Mouse (Mus musculus): ENCODE data around the gene Cbfa2t2. TPM values are rescaled to one million over a fixed set of nuclear protein-coding genes. Genes with fewer than 3 reads are reported as not detected.

The Cbfa2t2 gene
- total and polyA plus RNA-seq, 2 experiments from 2014 or later = 31.6 to 51.7 TPM

DNA sequence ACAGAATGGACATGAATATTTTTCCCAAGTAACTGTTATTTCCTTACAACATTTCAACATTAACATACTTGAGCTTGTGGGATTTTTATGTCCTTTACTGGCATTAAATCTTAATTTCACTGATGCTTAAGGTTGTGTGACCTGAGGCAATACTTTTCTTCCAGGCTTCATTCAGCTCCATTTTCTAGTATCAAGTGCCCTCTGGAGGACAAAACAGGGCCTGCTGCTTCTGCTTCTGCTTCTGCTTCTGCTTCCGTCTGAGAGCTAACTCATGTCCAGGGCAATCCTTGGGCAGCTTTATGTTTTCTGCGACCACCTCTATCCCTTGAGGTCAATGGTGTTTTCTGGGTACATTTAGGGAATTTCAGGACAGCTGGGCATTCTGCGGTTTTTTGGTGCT is 103.4 kb downstream of the Cbfa2t2 start:
- Histone ChIP-seq H3K4me1 (ENCODE audit: insufficient read depth, low read length) (no peaks in the 10 kb centered on the region; the same call in 1 of the 2 replicates), H3K9me3 (ENCODE audit: low read length) (no peaks in the 10 kb centered on the region), H3K36me3 (ENCODE audit: insufficient read depth, low read length) (peaks cover 14% of the 10 kb centered on the region; the same call in 1 of the 2 replicates), H3K4me3 (ENCODE audit: low read length) (no peak overlapping the region), H3K27ac (no peak overlapping the region), H3K9ac (replicated peaks; ENCODE audit: low read length) (no peak overlapping the region), H3K4me2 (ENCODE audit: low read depth, low read length) (no peak overlapping the region), H3K27me3 (ENCODE audit: insufficient read depth, low read length) (no peaks in the 10 kb centered on the region)
- ATAC-seq (no peak), DNase-seq (ENCODE audit: low spot score) (peak; percentile 79)
- WGBS = 70% methylated on average over 3 of the region's 3 CpGs
- TF ChIP-seq CTCF (IDR thresholded peaks at IDR 0.05; ENCODE audit: low read depth) = peak; percentile 81

DNA sequence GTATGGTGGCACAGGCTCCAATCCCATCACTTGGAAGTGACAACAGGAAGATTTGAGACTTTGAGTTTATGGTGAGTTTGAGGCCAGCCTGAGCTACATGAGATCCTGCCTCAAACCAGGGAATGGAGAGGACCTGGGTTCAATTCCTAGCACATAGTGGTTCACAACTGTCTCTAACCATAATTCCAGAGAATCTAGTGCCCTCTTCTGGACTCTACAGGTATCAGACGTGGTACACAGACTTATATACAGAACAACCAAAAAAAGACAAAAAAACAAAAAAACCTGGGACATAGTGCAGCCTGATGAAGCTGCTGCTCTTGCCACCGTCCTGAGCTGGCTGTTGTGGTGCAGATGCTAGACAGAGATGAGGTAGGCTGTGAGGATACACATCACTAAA is 105.3 kb downstream of the Cbfa2t2 start:
- Histone ChIP-seq H3K4me3 (ENCODE audit: low read length) (no peak overlapping the region), H3K27ac (no peak overlapping the region), H3K4me2 (ENCODE audit: low read depth, low read length) (no peak overlapping the region), H3K9ac (replicated peaks; ENCODE audit: low read length) (no peak overlapping the region), H3K9me3 (ENCODE audit: low read length) (no peaks in the 10 kb centered on the region), H3K4me1 (ENCODE audit: insufficient read depth, low read length) (no peaks in the 10 kb centered on the region; the same call in 1 of the 2 replicates), H3K27me3 (ENCODE audit: insufficient read depth, low read length) (no peaks in the 10 kb centered on the region), H3K36me3 (ENCODE audit: insufficient read depth, low read length) (peaks cover 3% of the 10 kb centered on the region; the same call in 1 of the 2 replicates)
- no peak for DNase-seq (ENCODE audit: low spot score)
- WGBS = 82% methylated on average over 2 of the region's 2 CpGs
- peak; percentile 9; the same call in 1 of the 2 replicates for TF ChIP-seq CTCF (IDR thresholded peaks at IDR 0.05; ENCODE audit: low read depth)
- ATAC-seq = no peak

DNA sequence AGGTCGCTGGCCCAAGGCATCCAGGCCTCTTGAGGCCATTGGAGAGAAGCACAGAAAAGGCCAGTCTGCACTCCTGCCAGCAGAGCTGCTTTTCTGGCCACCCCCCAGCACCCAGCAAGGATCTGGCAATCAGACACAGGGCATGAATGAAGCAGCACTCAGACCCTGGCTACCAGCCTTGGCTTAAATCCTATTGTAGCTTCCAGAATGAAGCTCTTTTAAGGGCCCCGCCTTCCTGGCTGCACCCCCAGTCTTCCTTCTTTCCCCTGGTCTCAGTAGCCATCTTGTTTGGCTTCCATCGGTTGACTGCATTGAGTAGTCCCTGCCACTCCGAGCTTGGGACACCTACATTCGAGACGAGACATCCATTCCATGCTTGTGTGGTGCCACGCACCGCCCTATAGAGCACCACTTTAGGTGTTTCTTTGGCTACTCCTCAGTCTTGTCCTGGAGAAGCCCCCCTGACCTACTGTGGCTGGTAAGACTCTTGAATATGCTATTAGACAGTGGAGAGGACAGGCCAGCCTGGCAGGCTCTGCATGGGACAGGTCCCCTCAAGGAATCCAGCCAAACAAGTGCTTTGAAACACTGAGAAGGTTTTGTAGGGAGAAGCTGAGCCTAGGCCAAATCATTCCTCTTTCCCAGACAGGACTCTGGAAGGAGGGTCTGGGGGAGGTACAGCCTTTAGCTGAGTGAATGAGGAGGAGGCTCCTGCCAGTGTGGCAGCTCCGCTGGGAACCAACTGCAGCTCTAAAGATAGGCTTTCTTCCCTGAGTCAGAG is 107.5 kb downstream of the Cbfa2t2 start:
- H3K36me3 ChIP-seq (ENCODE audit: insufficient read depth, low read length) = no peaks in the 10 kb centered on the region
- WGBS = 54% methylated on average over 9 of the region's 9 CpGs
- peak; percentile 32 for TF ChIP-seq CTCF (IDR thresholded peaks at IDR 0.05; ENCODE audit: low read depth)
- no peak overlapping the region for H3K4me2 ChIP-seq (ENCODE audit: low read depth, low read length)
- peak; percentile 91 for ATAC-seq
- no peak overlapping the region for H3K4me3 ChIP-seq (ENCODE audit: low read length)
- peak; percentile 92 for DNase-seq (ENCODE audit: low spot score)
- H3K27me3 ChIP-seq (ENCODE audit: insufficient read depth, low read length) = no peaks in the 10 kb centered on the region
- peak overlapping the region; percentile 85 for H3K27ac ChIP-seq
- H3K4me1 ChIP-seq (ENCODE audit: insufficient read depth, low read length) = no peaks in the 10 kb centered on the region
- no peak overlapping the region for H3K9ac ChIP-seq (replicated peaks; ENCODE audit: low read length)
- no peaks in the 10 kb centered on the region for H3K9me3 ChIP-seq (ENCODE audit: low read length)

DNA sequence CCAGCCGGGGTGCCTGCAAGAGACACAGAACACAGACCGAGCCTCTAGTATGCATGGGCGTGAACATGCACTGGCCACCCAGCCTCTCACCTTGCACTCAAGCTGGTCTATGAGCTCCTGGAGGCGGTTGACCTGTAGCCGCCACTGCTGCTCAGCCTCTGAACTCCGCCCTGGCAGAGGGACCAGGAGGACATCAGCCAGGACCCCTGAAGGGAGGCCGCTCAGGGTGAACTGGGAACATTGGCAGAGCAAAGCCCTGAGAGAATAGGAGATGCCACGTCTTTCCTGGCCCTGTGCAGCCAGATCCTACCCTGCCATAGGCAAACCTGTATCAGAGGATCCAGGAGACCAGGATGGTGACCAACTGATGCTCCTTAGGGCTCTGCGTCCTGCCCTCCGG is 110.4 kb downstream of the Cbfa2t2 start, which contains the start of gene 1700003F12Rik:
1700003F12Rik (plus strand) TSS at position 375 of the 400 bp plus-strand sequence.
- no peak for TF ChIP-seq CTCF (IDR thresholded peaks at IDR 0.05; ENCODE audit: low read depth)
- Histone ChIP-seq H3K27me3 (ENCODE audit: insufficient read depth, low read length) (no peaks in the 10 kb centered on the region), H3K4me2 (ENCODE audit: low read depth, low read length) (no peak within 1 kb of the TSS), H3K27ac (no peak within 1 kb of the TSS), H3K36me3 (ENCODE audit: insufficient read depth, low read length) (no peaks in the 10 kb centered on the region), H3K4me1 (ENCODE audit: insufficient read depth, low read length) (peaks cover 9% of the 10 kb centered on the region), H3K9ac (replicated peaks; ENCODE audit: low read length) (no peak within 1 kb of the TSS), H3K9me3 (ENCODE audit: low read length) (no peaks in the 10 kb centered on the region), H3K4me3 (ENCODE audit: low read length) (no peak within 1 kb of the TSS)
- ATAC-seq (no peak), DNase-seq (ENCODE audit: low spot score) (no peak)
- 92% methylated on average over 10 of the region's 10 CpGs for WGBS

DNA sequence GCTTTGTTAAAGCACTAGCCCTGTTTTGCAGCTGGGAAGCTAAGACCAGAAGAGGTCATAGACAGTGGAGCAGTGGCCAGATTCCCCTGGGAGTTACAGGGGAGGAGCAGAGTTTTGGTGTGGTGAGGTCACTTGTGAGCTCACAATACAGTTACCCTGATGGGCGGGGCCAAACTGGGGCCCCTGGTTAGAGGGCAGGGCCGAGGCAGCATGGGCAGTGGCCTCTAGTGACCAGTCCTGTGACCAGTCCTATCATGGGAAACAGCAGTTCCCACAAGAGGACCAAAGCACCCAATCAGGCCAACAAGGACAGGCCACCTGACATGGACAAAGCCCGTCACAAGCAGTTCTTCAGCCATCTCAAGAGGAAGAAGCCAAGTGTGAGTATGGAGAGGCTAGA is 112.4 kb downstream of the Cbfa2t2 start:
- Histone ChIP-seq H3K9ac (replicated peaks; ENCODE audit: low read length) (no peak overlapping the region), H3K27ac (no peak overlapping the region), H3K27me3 (ENCODE audit: insufficient read depth, low read length) (no peaks in the 10 kb centered on the region), H3K36me3 (ENCODE audit: insufficient read depth, low read length) (no peaks in the 10 kb centered on the region), H3K9me3 (ENCODE audit: low read length) (no peaks in the 10 kb centered on the region), H3K4me2 (ENCODE audit: low read depth, low read length) (no peak overlapping the region), H3K4me3 (ENCODE audit: low read length) (no peak overlapping the region), H3K4me1 (ENCODE audit: insufficient read depth, low read length) (peaks cover 13% of the 10 kb centered on the region)
- 61% methylated on average over 3 of the region's 3 CpGs for WGBS
- DNase-seq (ENCODE audit: low spot score) (no peak), ATAC-seq (no peak)
- no peak for TF ChIP-seq CTCF (IDR thresholded peaks at IDR 0.05; ENCODE audit: low read depth)

DNA sequence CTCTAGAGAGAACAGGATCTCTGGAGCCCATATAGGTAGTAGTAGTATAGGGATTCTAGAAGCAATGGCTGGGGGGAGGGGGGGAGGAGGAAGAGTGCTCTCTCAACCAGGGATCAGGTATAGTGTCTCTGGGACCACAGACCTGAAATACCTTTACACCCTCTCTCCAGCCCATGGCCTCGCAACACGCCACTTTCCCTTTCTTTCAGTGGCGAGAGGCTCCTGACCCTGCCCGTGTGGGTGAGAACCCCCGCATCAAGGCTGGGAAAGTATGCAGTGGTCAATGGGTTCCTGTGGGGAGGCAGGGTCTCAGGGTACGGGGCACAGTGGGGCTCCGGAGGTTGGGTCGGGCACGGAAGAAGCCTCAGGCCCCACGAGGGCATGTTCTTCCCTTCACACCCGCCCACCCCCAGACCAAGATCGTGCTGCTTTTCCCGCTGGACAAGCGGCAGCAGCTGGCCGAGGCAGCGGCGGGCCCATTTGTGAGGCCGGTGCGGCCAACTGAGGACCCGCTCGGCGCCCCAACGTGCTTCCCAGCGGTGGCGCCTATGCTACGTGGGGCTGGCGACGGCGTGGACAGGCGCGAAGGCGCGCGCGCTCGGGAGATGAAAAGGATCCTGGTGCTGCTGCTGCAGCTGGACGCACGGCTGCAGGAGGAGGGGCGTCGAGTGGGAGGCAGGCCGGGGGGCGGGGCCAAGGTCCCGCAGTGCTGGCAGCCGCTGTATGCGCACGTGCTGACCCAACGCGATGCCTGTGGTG is 113.0 kb downstream of the Cbfa2t2 start:
- H3K27ac ChIP-seq = peak overlapping the region; percentile 45; the same call in 1 of the 2 replicates
- WGBS = 4% methylated on average over 41 of the region's 48 CpGs
- DNase-seq (ENCODE audit: low spot score) = peak; percentile 85

More for the DNA sequence above, 113.0 kb downstream of the Cbfa2t2 start:
- H3K9me3 ChIP-seq (ENCODE audit: low read length) = no peaks in the 10 kb centered on the region
- no peak for TF ChIP-seq CTCF (IDR thresholded peaks at IDR 0.05; ENCODE audit: low read depth)
- ATAC-seq = peak; percentile 60
- H3K36me3 ChIP-seq (ENCODE audit: insufficient read depth, low read length) = no peaks in the 10 kb centered on the region
- H3K4me1 ChIP-seq (ENCODE audit: insufficient read depth, low read length) = peaks cover 13% of the 10 kb centered on the region
- H3K4me3 ChIP-seq (ENCODE audit: low read length) = peak overlapping the region; percentile 36
- H3K9ac ChIP-seq (replicated peaks; ENCODE audit: low read length) = peak overlapping the region; percentile 50
- H3K4me2 ChIP-seq (ENCODE audit: low read depth, low read length) = peak overlapping the region; percentile 68
- no peaks in the 10 kb centered on the region for H3K27me3 ChIP-seq (ENCODE audit: insufficient read depth, low read length)

Data from hindbrain, postnatal 0 days (tissue).